Mouse (Mus musculus): ENCODE data around the gene Cfap57. TPM values are rescaled to one million over a fixed set of nuclear protein-coding genes. Genes with fewer than 3 reads are reported as not detected.
"Not testable (repeated sequence)": the region's sequence is repeated elsewhere in the genome, so short reads cannot be mapped to it uniquely, and the experiment has no call there.

The Cfap57 gene
- polyA plus RNA-seq, 1 experiment: not detected

DNA sequence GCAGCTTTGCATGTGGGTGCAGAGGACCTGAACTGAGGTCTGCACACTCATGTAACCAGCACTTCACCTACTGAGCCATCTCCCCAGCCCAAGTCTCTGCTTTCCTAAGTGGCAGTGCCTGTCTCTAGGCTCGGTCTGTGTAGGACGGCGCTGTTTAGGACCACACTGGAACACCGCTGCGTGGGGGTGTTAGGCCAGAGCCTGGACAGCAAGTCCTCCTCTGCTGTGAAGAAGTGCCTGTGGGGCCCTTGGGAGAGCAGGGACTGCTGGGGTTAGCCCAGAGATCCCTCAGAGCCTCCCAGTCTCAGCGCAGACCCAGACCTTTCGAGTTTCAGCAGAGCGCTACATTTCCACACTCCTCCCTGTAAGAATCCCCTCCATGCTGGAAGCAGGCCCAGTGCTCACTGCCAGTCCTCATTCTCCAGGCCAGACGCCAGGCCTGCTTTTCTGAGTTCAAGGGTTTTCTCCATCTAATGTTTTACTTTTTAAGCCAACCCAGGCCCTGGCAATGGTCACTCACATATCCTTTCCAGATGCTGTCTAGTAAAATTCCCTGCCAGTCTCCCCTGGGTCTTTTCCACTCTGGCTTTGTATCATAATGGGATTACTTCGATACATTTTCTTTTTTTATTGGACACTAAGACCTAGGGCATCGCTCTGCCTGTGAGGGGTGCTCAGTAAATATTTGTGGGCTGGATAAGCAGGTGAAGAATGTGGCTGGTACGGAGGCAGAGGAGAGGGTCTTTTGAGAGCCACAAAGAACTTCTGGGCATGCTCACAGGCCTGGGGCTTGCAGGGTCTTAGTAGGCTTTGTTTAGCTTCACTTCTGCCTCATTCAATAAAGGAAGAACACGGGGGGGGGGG is 56.3 kb downstream of the Cfap57 start:
- peaks cover 42% of the 10 kb centered on the region for H3K27me3 ChIP-seq (ENCODE audit: control insufficient read depth, insufficient read depth, insufficient read length)
- H3K79me2 ChIP-seq (ENCODE audit: control insufficient read depth, insufficient read depth): no peaks in the 10 kb centered on the region
- TF ChIP-seq CTCF (IDR thresholded peaks at IDR 0.05; ENCODE audit: control insufficient read depth, insufficient read depth, insufficient read length) (no peak), FOSL1 (IDR thresholded peaks at IDR 0.05; ENCODE audit: insufficient read depth, low read length, poor library complexity, severe bottlenecking) (no peak), MYOG (IDR thresholded peaks at IDR 0.05; ENCODE audit: control insufficient read depth, extremely low read depth, insufficient read length) (no peak), CEBPB (IDR thresholded peaks at IDR 0.05; ENCODE audit: low read depth) (no peak), MAX (IDR thresholded peaks at IDR 0.05) (no peak), MYOD1 (IDR thresholded peaks at IDR 0.05; ENCODE audit: control insufficient read depth, insufficient read length, low read depth) (no peak), USF1 (IDR thresholded peaks at IDR 0.05; ENCODE audit: low read depth) (no peak)

DNA sequence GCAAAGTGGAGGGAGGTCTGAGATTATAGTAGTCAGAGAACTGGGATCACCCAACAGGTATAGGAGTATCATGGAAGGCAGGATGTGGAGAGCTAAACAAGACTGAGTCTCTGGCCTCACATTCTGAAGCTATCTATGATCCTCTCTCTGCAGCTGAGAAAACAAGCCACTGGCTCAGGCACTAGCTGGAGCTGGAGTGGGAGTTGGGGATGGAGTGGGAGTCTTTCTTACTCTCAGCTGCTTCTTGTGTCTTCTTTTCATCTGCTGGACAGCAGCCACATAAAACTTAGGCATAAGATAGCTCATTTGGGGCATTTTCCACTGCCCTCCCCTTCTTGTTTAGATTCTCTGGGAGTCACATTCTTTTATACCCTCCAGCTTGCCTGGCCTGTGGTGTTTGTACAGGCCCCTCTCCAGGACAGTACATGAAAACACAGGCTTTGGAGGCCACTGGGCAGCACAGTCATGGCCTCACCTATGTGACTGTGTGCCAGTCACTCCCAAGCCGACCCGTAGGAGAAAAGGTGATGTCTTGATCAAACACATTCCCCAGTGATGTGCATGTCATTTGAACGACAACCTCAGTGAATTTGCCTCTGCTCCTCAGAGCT is 67.4 kb downstream of the Cfap57 start:
- TF ChIP-seq MAX (IDR thresholded peaks at IDR 0.05) (no peak), MYOD1 (IDR thresholded peaks at IDR 0.05; ENCODE audit: control insufficient read depth, insufficient read length, low read depth) (no peak), CEBPB (IDR thresholded peaks at IDR 0.05; ENCODE audit: low read depth) (no peak), MYOG (IDR thresholded peaks at IDR 0.05; ENCODE audit: control insufficient read depth, extremely low read depth, insufficient read length) (no peak), FOSL1 (IDR thresholded peaks at IDR 0.05; ENCODE audit: insufficient read depth, low read length, poor library complexity, severe bottlenecking) (no peak), USF1 (IDR thresholded peaks at IDR 0.05; ENCODE audit: low read depth) (no peak), CTCF (IDR thresholded peaks at IDR 0.05; ENCODE audit: control insufficient read depth, insufficient read depth, insufficient read length) (no peak)
- peaks cover 21% of the 10 kb centered on the region for H3K27me3 ChIP-seq (ENCODE audit: control insufficient read depth, insufficient read depth, insufficient read length)

More for the DNA sequence above, 56.3 kb downstream of the Cfap57 start:
- Histone ChIP-seq H3K36me3 (ENCODE audit: control insufficient read depth, insufficient read depth) (no peaks in the 10 kb centered on the region), H3K79me3 (ENCODE audit: low read depth) (no peaks in the 10 kb centered on the region), H3ac (ENCODE audit: control insufficient read depth, insufficient read length, low read depth) (no peak overlapping the region), H3K4me3 (ENCODE audit: insufficient read depth, poor library complexity, severe bottlenecking) (no peak overlapping the region)

DNA sequence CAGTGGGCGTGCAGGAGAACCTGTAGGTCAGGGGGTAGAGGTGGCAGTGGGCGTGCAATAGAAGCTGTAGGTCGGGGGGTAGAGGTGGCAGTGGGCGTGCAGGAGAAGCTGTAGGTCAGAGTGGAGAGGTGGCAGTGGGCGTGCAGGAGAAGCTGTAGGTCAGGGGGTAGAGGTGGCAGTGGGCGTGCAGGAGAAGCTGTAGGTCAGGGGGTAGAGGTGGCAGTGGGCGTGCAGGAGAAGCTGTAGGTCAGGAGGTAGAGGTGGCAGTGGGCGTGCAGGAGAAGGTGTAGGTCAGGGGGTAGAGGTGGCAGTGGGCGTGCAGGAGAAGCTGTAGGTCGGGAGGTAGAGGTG is 72.5 kb downstream of the Cfap57 start:
- H3K4me3 ChIP-seq (ENCODE audit: insufficient read depth, poor library complexity, severe bottlenecking): peak overlapping the region; percentile 0
- not testable (repeated sequence) for H3ac ChIP-seq (ENCODE audit: control insufficient read depth, insufficient read length, low read depth); H3K79me2 ChIP-seq (ENCODE audit: control insufficient read depth, insufficient read depth); H3K36me3 ChIP-seq (ENCODE audit: control insufficient read depth, insufficient read depth); H3K79me3 ChIP-seq (ENCODE audit: low read depth)
- H3K27me3 ChIP-seq (ENCODE audit: control insufficient read depth, insufficient read depth, insufficient read length): peaks cover 26% of the 10 kb centered on the region

More for the DNA sequence above, 67.4 kb downstream of the Cfap57 start:
- Histone ChIP-seq H3K79me2 (ENCODE audit: control insufficient read depth, insufficient read depth) (no peaks in the 10 kb centered on the region), H3K79me3 (ENCODE audit: low read depth) (no peaks in the 10 kb centered on the region), H3K4me3 (ENCODE audit: insufficient read depth, poor library complexity, severe bottlenecking) (no peak overlapping the region), H3ac (ENCODE audit: control insufficient read depth, insufficient read length, low read depth) (no peak overlapping the region), H3K36me3 (ENCODE audit: control insufficient read depth, insufficient read depth) (no peaks in the 10 kb centered on the region)

DNA sequence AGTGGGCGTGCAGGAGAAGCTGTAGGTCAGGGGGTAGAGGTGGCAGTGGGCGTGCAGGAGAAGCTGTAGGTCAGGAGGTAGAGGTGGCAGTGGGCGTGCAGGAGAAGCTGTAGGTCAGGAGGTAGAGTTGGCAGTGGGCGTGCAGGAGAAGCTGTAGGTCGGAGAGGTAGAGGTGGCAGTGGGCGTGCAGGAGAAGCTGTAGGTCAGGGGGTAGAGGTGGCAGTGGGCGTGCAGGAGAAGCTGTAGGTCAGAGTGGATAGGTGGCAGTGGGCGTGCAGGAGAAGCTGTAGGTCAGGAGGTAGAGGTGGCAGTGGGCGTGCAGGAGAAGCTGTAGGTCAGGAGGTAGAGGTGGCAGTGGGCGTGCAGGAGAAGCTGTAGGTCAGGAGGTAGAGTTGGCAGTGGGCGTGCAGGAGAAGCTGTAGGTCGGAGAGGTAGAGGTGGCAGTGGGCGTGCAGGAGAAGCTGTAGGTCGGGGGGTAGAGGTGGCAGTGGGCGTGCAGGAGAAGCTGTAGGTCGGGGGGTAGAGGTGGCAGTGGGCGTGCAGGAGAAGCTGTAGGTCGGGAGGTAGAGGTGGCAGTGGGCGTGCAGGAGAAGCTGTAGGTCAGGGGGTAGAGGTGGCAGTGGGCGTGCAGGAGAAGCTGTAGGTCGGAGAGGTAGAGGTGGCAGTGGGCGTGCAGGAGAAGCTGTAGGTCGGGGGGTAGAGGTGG is 73.0 kb downstream of the Cfap57 start:
- H3K36me3 ChIP-seq (ENCODE audit: control insufficient read depth, insufficient read depth); H3K79me3 ChIP-seq (ENCODE audit: low read depth); H3ac ChIP-seq (ENCODE audit: control insufficient read depth, insufficient read length, low read depth); H3K79me2 ChIP-seq (ENCODE audit: control insufficient read depth, insufficient read depth): not testable (repeated sequence)
- Histone ChIP-seq H3K4me3 (ENCODE audit: insufficient read depth, poor library complexity, severe bottlenecking) (peak overlapping the region; percentile 0), H3K27me3 (ENCODE audit: control insufficient read depth, insufficient read depth, insufficient read length) (peaks cover 30% of the 10 kb centered on the region)

DNA sequence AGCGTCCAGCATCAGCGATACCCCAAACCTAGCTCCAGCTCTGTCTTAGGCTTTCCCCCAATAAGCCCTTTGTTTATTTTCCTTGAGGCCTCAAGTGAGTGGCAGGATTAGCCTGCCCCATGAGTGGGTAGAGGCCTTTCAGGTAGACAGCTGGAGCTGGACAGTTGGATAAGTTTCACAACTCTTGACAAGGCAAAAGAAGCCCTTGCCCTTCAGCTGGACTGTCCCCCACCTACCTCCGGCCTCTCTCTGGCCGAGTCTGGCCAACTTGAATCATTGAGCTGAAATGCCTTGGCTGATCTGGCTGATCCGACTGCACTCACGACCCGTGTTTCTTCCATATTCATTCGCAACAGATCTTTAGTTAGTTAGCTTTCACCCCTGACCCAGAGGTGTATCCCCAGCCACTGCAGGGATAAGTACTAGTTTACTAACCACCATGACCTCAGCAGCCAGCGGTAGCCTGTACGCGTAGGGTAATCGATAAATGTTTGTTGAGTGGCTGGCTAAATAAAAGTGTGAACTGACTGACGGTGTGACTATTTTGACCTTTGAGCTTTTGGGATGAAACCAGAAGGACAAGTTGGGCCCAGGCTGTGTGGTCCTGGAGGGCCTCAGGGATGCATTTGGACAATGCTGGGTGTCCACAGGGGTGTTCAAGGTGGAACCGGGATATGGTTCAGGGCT is 76.0 kb downstream of the Cfap57 start:
- Histone ChIP-seq H3K36me3 (ENCODE audit: control insufficient read depth, insufficient read depth) (no peaks in the 10 kb centered on the region), H3ac (ENCODE audit: control insufficient read depth, insufficient read length, low read depth) (no peak overlapping the region), H3K27me3 (ENCODE audit: control insufficient read depth, insufficient read depth, insufficient read length) (peaks cover 40% of the 10 kb centered on the region), H3K79me2 (ENCODE audit: control insufficient read depth, insufficient read depth) (no peaks in the 10 kb centered on the region), H3K4me3 (ENCODE audit: insufficient read depth, poor library complexity, severe bottlenecking) (no peak overlapping the region), H3K79me3 (ENCODE audit: low read depth) (no peaks in the 10 kb centered on the region)
- TF ChIP-seq MYOG (IDR thresholded peaks at IDR 0.05; ENCODE audit: control insufficient read depth, extremely low read depth, insufficient read length) (no peak), USF1 (IDR thresholded peaks at IDR 0.05; ENCODE audit: low read depth) (no peak), CTCF (IDR thresholded peaks at IDR 0.05; ENCODE audit: control insufficient read depth, insufficient read depth, insufficient read length) (no peak), FOSL1 (IDR thresholded peaks at IDR 0.05; ENCODE audit: insufficient read depth, low read length, poor library complexity, severe bottlenecking) (no peak), MAX (IDR thresholded peaks at IDR 0.05) (no peak), MYOD1 (IDR thresholded peaks at IDR 0.05; ENCODE audit: control insufficient read depth, insufficient read length, low read depth) (no peak), CEBPB (IDR thresholded peaks at IDR 0.05; ENCODE audit: low read depth) (no peak)
